Mouse (Mus musculus) forebrain, embryonic 15.5 days (tissue): ENCODE measurements at regions not wholly inside any gene's neighbourhood (a gene's known extent, or its start where the extent isn't known, plus 50 kb on each side); places are given as distances from the start of the nearest gene placed in this dataset.
"Not testable (repeated sequence)": the region's sequence is repeated elsewhere in the genome, so short reads cannot be mapped to it uniquely, and the experiment has no call there.

ENCODE experiments used
- ATAC-seq: fragments of 200-750 bp; cut with Nextera tagmentation; replicated peaks from 2 replicates; pipeline ENCODE4 v1.8.0; 2017; ENCODE audit warnings: mild to moderate bottlenecking, moderate TSS enrichment, moderate library complexity
- H3K27ac ChIP-seq: fragments of 300-500 bp; sonication (generic); replicated peaks from 2 replicates; pipeline ENCODE4 v1.5.1; 2015; ENCODE audit warnings: mild to moderate bottlenecking, inconsistent platforms
- H3K27me3 ChIP-seq: fragments of 300-500 bp; sonication (generic); 2 replicates; pipeline ENCODE4 v1.6.1; 2015; ENCODE audit warnings: inconsistent platforms
- H3K36me3 ChIP-seq: fragments of 300-500 bp; sonication (generic); 2 replicates; pipeline ENCODE4 v1.6.1; 2015; ENCODE audit warnings: mild to moderate bottlenecking, inconsistent platforms
- H3K4me1 ChIP-seq: fragments of 300-500 bp; sonication (generic); 2 replicates; pipeline ENCODE4 v1.6.1; 2015; ENCODE audit warnings: inconsistent platforms
- H3K4me2 ChIP-seq: fragments of 300-500 bp; sonication (generic); replicated peaks from 2 replicates; pipeline ENCODE4 v1.6.1; 2015; ENCODE audit warnings: mild to moderate bottlenecking, inconsistent platforms
- H3K4me3 ChIP-seq: fragments of 300-500 bp; sonication (generic); 2 replicates; pipeline ENCODE4 v1.5.1; 2015; ENCODE audit warnings: mild to moderate bottlenecking, inconsistent platforms
- H3K9ac ChIP-seq: fragments of 300-500 bp; sonication (generic); replicated peaks from 2 replicates; pipeline ENCODE4 v1.6.1; 2015; ENCODE audit warnings: mild to moderate bottlenecking, inconsistent platforms
- H3K9me3 ChIP-seq: fragments of 300-500 bp; sonication (generic); 2 replicates; pipeline ENCODE4 v1.6.1; 2016; ENCODE audit warnings: inconsistent platforms
- WGBS: fragments of 180-500 bp; shearing (Covaris S2); methylation state at CpG from one replicate; pipeline ENCODE4 v1.1.7; 2015; ENCODE audit warnings: mixed read lengths; 5-methylcytosine and 5-hydroxymethylcytosine counted together

DNA sequence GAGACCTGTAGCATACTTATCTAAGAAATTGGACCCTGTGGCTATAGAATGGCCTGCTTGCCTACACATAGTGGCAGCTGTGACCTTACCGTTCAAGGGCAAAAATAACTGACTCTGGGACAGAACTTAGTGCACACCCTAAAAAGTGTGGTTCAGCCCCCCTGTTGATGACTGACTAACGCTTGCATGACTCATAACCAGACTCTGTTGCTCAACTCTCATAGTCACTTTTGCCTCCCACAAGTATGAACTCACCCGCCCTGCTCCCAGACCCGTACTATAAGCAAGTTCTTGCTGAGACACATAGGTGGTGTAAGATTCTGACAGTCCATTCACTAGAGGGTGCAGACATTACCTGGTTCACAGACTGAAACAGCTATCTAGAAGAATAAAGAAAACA, 424.3 kb upstream of the Cntn5 start:
- Histone ChIP-seq H3K9me3 (no peaks in the 10 kb centered on the region), H3K4me2 (no peak overlapping the region), H3K27ac (no peak overlapping the region), H3K9ac (no peak overlapping the region), H3K4me1 (no peaks in the 10 kb centered on the region), H3K27me3 (no peaks in the 10 kb centered on the region), H3K36me3 (no peaks in the 10 kb centered on the region), H3K4me3 (no peak overlapping the region)
- no peak for ATAC-seq
- 94% methylated on average over 4 of the region's 4 CpGs for WGBS

DNA sequence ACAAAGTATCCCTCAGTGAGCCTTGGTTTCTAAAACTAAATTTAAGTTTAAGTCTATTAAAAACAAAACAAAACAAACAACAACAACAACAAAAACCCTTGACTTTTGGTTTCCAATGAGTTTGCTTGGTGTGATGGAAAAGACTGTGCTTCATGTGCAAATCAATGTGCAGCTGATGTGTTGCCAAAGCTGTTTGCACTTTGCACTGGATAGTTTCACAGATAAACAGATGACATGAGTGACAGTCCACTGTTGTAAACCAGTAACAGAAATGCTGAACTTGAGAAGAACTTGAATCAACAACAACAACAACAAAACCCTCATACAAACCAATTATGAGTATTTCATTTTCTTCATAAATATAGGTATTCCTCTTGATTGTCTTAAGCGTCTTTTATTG, 412.6 kb upstream of the Cntn5 start:
- Histone ChIP-seq H3K4me2 (no peak overlapping the region), H3K9me3 (no peaks in the 10 kb centered on the region), H3K9ac (no peak overlapping the region), H3K36me3 (no peaks in the 10 kb centered on the region), H3K4me3 (no peak overlapping the region), H3K27ac (no peak overlapping the region), H3K27me3 (no peaks in the 10 kb centered on the region), H3K4me1 (no peaks in the 10 kb centered on the region)
- 94% methylated on average over 1 of the region's 1 CpGs for WGBS
- ATAC-seq: no peak

DNA sequence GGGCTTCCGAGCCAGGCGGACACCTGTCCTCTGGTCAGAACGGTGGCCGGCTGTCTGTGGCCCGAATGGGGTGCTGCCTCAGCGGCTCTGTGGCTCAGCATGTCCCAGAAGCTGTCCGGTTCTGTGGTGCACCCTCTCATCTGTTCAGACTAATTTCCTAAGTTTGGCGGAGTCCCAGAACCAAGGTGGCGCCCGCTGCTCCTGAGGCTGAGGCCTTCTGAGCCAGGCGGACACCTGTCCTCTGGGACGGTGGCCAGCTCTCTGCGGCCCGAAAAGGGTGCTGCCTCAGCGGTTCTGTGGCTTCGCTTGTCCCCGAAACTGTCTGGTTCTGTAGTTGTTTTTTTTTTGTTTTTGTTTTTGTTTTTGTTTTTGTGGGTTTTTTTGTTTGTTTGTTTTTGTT, 392.5 kb upstream of the Cntn5 start:
- not testable (repeated sequence) for H3K4me1 ChIP-seq, H3K36me3 ChIP-seq, H3K27ac ChIP-seq, ATAC-seq, H3K4me2 ChIP-seq, H3K9me3 ChIP-seq, H3K9ac ChIP-seq, H3K4me3 ChIP-seq, H3K27me3 ChIP-seq
- 92% methylated on average over 17 of the region's 17 CpGs for WGBS

DNA sequence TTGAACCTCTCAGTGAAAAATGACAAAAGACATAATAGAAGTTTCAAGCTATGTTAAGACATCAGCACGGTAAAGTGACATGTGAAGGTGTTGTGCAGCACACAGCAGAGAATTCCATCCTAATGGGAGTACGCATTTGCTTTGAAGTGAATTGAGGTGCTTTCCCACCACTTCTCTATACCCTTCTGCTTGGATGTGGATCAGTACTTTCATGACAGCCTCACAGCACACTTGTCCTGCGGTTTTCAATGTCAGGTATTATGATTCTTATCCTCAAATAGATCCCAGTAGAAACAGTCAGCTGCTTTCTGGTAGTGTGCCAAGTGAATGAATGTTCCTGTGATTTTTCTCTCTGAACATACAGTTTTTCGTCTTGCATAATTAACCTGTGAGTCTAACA, 380.6 kb upstream of the Cntn5 start:
- no peaks in the 10 kb centered on the region for H3K9me3 ChIP-seq
- no peaks in the 10 kb centered on the region for H3K36me3 ChIP-seq
- H3K27me3 ChIP-seq: no peaks in the 10 kb centered on the region
- WGBS: 77% methylated on average over 4 of the region's 4 CpGs
- no peak overlapping the region for H3K9ac ChIP-seq
- H3K4me2 ChIP-seq: no peak overlapping the region
- no peak overlapping the region for H3K27ac ChIP-seq
- peak; percentile 63 for ATAC-seq
- H3K4me3 ChIP-seq: no peak overlapping the region
- H3K4me1 ChIP-seq: no peaks in the 10 kb centered on the region

- no peaks in the 10 kb centered on the region for H3K9me3 ChIP-seq
- H3K27ac ChIP-seq: 0 out of 2 replicates have a peak overlapping the region, but pooled peaks have one; percentile 31
- WGBS: 62% methylated on average over 1 of the region's 1 CpGs
- no peak overlapping the region for H3K9ac ChIP-seq
- 0 out of 2 replicates have a peak, but pooled peaks have one; percentile 51 for ATAC-seq
- no peaks in the 10 kb centered on the region for H3K36me3 ChIP-seq
- H3K27me3 ChIP-seq: no peaks in the 10 kb centered on the region
- H3K4me2 ChIP-seq: no peak overlapping the region
- H3K4me1 ChIP-seq: peaks cover 4% of the 10 kb centered on the region; the same call in 1 of the 2 replicates
- no peak overlapping the region for H3K4me3 ChIP-seq
These were observed 380.0 kb upstream of the Cntn5 start for GRCm38 (mm10) chr9:11284549-11284948.

DNA sequence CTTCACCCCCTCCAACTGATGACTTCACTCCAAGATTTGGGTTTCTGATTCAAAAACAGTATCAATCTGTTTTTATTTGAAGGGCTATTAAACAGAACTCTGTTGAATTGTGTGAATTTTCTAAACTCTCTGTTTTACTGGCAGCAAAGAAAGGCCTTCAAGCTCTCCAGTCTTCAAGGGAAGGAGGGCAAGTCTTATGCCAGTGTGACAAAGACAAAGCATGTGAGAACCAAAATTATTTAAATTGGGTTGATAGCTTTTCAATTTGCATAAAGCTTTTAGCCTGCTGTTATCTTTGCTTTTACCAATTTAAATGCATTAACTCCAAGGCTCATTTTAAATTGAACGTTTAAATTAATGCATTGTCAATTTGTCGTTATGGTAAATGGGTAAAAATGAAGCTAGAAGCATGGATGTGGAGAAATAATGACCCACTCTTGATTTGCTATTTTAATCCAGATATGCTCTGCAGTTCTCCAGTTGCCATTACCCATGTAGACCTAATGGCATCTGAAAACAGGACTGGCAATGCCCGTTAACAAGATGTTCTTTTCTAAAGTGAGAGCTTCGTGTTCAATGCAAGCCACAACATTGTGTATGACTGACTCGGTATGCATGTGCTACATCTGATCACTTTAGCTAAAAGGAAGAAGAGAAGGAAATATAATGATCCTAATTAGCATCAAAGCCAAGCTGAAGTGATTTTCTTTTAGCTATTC, 375.0 kb upstream of the Cntn5 start:
- peak; percentile 65 for ATAC-seq

GRCm38 (mm10) chr9:11277810-11278209, 373.2 kb upstream of the Cntn5 start:
- Histone ChIP-seq H3K4me1 (peaks cover 4% of the 10 kb centered on the region; the same call in 1 of the 2 replicates), H3K9ac (no peak overlapping the region), H3K9me3 (no peaks in the 10 kb centered on the region), H3K27ac (no peak overlapping the region), H3K4me2 (no peak overlapping the region), H3K27me3 (no peaks in the 10 kb centered on the region), H3K4me3 (no peak overlapping the region), H3K36me3 (no peaks in the 10 kb centered on the region)
- WGBS: 96% methylated on average over 22 of the region's 22 CpGs
- ATAC-seq: no peak

More for the DNA sequence above, 375.0 kb upstream of the Cntn5 start:
- Histone ChIP-seq H3K27ac (0 out of 2 replicates have a peak overlapping the region, but pooled peaks have one; percentile 20), H3K4me1 (peaks cover 4% of the 10 kb centered on the region; the same call in 1 of the 2 replicates), H3K27me3 (no peaks in the 10 kb centered on the region), H3K9me3 (no peaks in the 10 kb centered on the region), H3K9ac (no peak overlapping the region), H3K4me2 (no peak overlapping the region), H3K4me3 (no peak overlapping the region), H3K36me3 (no peaks in the 10 kb centered on the region)
- 25% methylated on average over 5 of the region's 5 CpGs for WGBS

DNA sequence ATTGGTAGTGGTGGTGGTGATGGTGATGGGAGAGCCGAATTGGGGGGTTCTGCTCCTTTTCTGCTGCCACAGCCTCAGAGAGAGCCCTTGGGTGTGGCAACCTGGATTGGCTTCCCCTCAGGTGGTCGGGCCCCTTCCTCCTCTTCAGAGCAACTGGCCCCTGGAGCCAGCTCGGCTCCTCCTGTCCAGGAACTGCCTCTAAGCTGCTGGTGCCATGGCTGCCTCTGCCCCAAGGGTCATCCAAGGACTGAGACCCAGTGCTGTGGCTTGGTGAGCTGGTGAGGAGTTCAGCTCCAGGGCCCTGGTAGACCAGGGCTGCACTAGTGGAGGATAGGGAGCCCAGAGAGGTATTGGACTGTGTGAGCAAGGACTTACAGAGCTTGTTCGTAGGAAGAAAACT, 372.4 kb upstream of the Cntn5 start:
- H3K4me1 ChIP-seq: peaks cover 4% of the 10 kb centered on the region; the same call in 1 of the 2 replicates
- ATAC-seq: no peak
- 87% methylated on average over 4 of the region's 4 CpGs for WGBS
- no peak overlapping the region for H3K27ac ChIP-seq
- no peak overlapping the region for H3K9ac ChIP-seq
- H3K27me3 ChIP-seq: no peaks in the 10 kb centered on the region
- no peaks in the 10 kb centered on the region for H3K9me3 ChIP-seq
- H3K36me3 ChIP-seq: no peaks in the 10 kb centered on the region
- no peak overlapping the region for H3K4me2 ChIP-seq
- H3K4me3 ChIP-seq: no peak overlapping the region

DNA sequence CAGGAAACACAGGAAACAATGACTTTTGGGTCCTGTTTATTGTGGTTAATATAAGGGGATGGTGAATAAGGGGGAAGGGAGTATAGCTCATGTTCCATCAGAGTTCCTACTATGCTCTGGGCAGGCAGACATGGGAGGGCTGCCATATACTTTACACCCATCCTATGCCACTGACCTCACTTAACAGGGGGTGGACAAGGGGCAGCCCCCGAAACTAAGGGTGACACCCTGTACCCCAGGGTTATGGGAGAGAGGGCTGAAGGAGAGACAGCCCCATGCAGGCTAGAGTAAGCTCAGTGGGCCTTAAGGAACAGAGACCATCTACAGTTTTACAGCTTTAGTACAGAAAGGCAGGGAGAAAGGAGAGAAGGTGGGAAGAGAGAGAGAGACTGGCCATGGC, 352.3 kb upstream of the Cntn5 start:
- H3K27ac ChIP-seq: no peak overlapping the region
- ATAC-seq: no peak
- 95% methylated on average over 1 of the region's 1 CpGs for whole genome bisulfite sequencing

DNA sequence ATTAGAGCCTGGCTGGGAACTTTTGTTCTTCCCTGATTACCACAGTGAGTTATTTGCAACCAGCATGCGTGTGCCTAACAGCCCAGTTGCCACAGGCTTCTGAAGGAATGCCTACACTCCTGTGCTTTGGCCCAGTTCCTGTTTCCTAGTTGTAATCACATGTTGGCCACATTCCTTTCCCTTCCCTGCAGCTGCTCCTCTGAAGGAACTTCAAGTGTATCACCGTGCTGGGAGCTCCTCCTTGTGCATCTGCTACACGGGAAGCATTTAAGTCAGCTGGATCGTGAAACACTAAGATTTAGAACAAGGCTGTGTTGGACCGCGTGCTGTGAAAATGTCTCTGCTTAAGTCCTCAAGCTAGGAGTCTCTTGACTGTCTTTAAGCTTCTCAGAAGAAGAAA, 302.3 kb upstream of the Cntn5 start:
- peak; percentile 73 for ATAC-seq
- no peak overlapping the region for H3K9ac ChIP-seq

More for the DNA sequence above, 352.3 kb upstream of the Cntn5 start:
- Histone ChIP-seq H3K27me3 (no peaks in the 10 kb centered on the region), H3K4me1 (no peaks in the 10 kb centered on the region), H3K9me3 (no peaks in the 10 kb centered on the region), H3K4me3 (no peak overlapping the region), H3K9ac (no peak overlapping the region), H3K36me3 (no peaks in the 10 kb centered on the region), H3K4me2 (no peak overlapping the region)

DNA sequence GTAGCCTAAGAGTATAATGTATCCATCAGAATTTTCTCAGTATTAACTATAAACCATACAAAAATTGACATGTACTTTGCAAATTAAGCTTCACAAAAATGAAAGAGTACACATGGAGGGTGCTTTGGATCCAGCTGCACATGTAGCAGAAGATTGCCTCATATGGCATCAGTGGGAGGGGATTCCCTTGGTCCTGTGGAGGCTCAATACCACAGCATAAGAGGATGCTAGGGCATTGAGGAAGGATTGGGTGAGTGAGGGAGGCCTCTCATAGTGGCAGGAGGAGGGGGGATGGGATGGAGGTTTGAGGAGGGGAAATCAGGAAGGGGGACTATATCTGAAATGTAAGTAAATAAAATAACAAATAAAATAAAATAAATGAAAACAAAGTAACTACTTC, 301.7 kb upstream of the Cntn5 start:
- H3K9ac ChIP-seq: no peak overlapping the region
- no peak for ATAC-seq
- no peak overlapping the region for H3K4me3 ChIP-seq
- H3K36me3 ChIP-seq: no peaks in the 10 kb centered on the region
- H3K27ac ChIP-seq: no peak overlapping the region
- H3K4me2 ChIP-seq: no peak overlapping the region
- no peaks in the 10 kb centered on the region for H3K9me3 ChIP-seq
- H3K4me1 ChIP-seq: no peaks in the 10 kb centered on the region
- no peaks in the 10 kb centered on the region for H3K27me3 ChIP-seq

More for the DNA sequence above, 302.3 kb upstream of the Cntn5 start:
- H3K4me3 ChIP-seq: no peak overlapping the region
- no peak overlapping the region for H3K4me2 ChIP-seq
- H3K36me3 ChIP-seq: no peaks in the 10 kb centered on the region
- no peaks in the 10 kb centered on the region for H3K9me3 ChIP-seq
- H3K27ac ChIP-seq: no peak overlapping the region
- H3K4me1 ChIP-seq: no peaks in the 10 kb centered on the region
- 67% methylated on average over 6 of the region's 6 CpGs for WGBS
- H3K27me3 ChIP-seq: no peaks in the 10 kb centered on the region

GRCm38 (mm10) chr9:11192183-11192582, 287.6 kb upstream of the Cntn5 start:
- no peak overlapping the region for H3K4me2 ChIP-seq
- no peak overlapping the region for H3K9ac ChIP-seq
- no peaks in the 10 kb centered on the region for H3K36me3 ChIP-seq
- ATAC-seq: no peak
- no peaks in the 10 kb centered on the region for H3K4me1 ChIP-seq
- H3K9me3 ChIP-seq: no peaks in the 10 kb centered on the region
- no peak overlapping the region for H3K4me3 ChIP-seq
- H3K27me3 ChIP-seq: no peaks in the 10 kb centered on the region
- H3K27ac ChIP-seq: no peak overlapping the region
- 13% methylated on average over 2 of the region's 2 CpGs for WGBS

GRCm38 (mm10) chr9:11145799-11146198, 241.2 kb upstream of the Cntn5 start:
- 66% methylated on average over 1 of the region's 1 CpGs for WGBS
- Histone ChIP-seq H3K27me3 (no peaks in the 10 kb centered on the region), H3K9ac (no peak overlapping the region), H3K4me1 (no peaks in the 10 kb centered on the region), H3K27ac (no peak overlapping the region), H3K9me3 (no peaks in the 10 kb centered on the region), H3K4me2 (no peak overlapping the region), H3K36me3 (no peaks in the 10 kb centered on the region), H3K4me3 (no peak overlapping the region)
- no peak for ATAC-seq
